Mouse (Mus musculus) liver, embryonic 11.5 days (tissue): Measurements from ENCODE around the gene Lrrc75a. TPM values are rescaled to one million over a fixed set of nuclear protein-coding genes. Genes with fewer than 3 reads are reported as not detected.

Experiments
- ATAC-seq: fragments of 200-750 bp; cut with Nextera tagmentation; replicated peaks from 2 replicates; pipeline ENCODE4 v1.8.0; 2017; ENCODE audit warnings: moderate number of reproducible peaks, mild to moderate bottlenecking, moderate TSS enrichment, moderate library complexity; ENCODE audit not compliant: low FRiP score
- DNase-seq: peaks from one replicate; pipeline ENCODE4 v3.0.0-alpha.2; 2017; ENCODE audit warnings: low spot score
- H3K27ac ChIP-seq: fragments of 300-500 bp; sonication (generic); 2 replicates; pipeline ENCODE4 v1.5.1; 2014; ENCODE audit warnings: mild to moderate bottlenecking, low read depth, low read length, control low read depth
- H3K27me3 ChIP-seq: fragments of 300-500 bp; sonication (generic); replicated peaks from 2 replicates; pipeline ENCODE4 v1.6.1; 2014; ENCODE audit warnings: low read length, mixed read lengths; ENCODE audit not compliant: control insufficient read depth, insufficient read depth
- H3K36me3 ChIP-seq: fragments of 300-500 bp; sonication (generic); 2 replicates; pipeline ENCODE4 v1.6.1; 2014; ENCODE audit warnings: mild to moderate bottlenecking, low read length, moderate library complexity, mixed read lengths; ENCODE audit not compliant: control insufficient read depth, insufficient read depth
- H3K4me1 ChIP-seq: fragments of 300-500 bp; sonication (generic); replicated peaks from 2 replicates; pipeline ENCODE4 v1.6.1; 2014; ENCODE audit warnings: low read length, mixed read lengths; ENCODE audit not compliant: control insufficient read depth, insufficient read depth
- H3K4me2 ChIP-seq: fragments of 300-500 bp; sonication (generic); 2 replicates; pipeline ENCODE4 v1.6.1; 2014; ENCODE audit warnings: mild to moderate bottlenecking, control low read depth, moderate library complexity
- H3K4me3 ChIP-seq: fragments of 300-500 bp; sonication (generic); 2 replicates; pipeline ENCODE4 v1.5.1; 2014; ENCODE audit warnings: low read depth, low read length, control low read depth
- H3K9ac ChIP-seq: fragments of 300-500 bp; sonication (generic); 2 replicates; pipeline ENCODE4 v1.6.1; 2014; ENCODE audit warnings: low read depth, low read length, control low read depth
- H3K9me3 ChIP-seq: fragments of 300-500 bp; sonication (generic); 2 replicates; pipeline ENCODE4 v1.6.1; 2016; ENCODE audit warnings: low read length, inconsistent platforms, mixed read lengths; ENCODE audit not compliant: control insufficient read depth
- WGBS: fragments of 180-500 bp; shearing (Covaris S2); extraction: QIAGEN DNeasy Blood & Tissue Kit; methylation state at CpG from one replicate; pipeline ENCODE4 v1.1.7; 2014; 5-methylcytosine and 5-hydroxymethylcytosine counted together
- polyA plus RNA-seq: library from polyadenylated mRNA; unstranded; fragments of >200 nt; fragmentation: Nextera tagmentation; extraction: Ambion mirVana; gene quantifications from 2 replicates; pipeline ENCODE4 v1.2.1, GENCODE M21; 2014

The Lrrc75a gene
- polyA plus RNA-seq, 1 experiment from 2014 or later = 6.7 TPM

- peak overlapping the region; percentile 81 for H3K4me3 ChIP-seq
- no peak overlapping the region for H3K9ac ChIP-seq
- H3K9me3 ChIP-seq = no peaks in the 10 kb centered on the region
- H3K27me3 ChIP-seq = no peaks in the 10 kb centered on the region
- ATAC-seq = no peak
- 32% methylated on average over 7 of the region's 7 CpGs for WGBS
- no peaks in the 10 kb centered on the region; the same call in 1 of the 2 replicates for H3K36me3 ChIP-seq
- DNase-seq = no peak
- peak overlapping the region; percentile 100 for H3K4me2 ChIP-seq
- no peak overlapping the region; the same call in 1 of the 2 replicates for H3K27ac ChIP-seq
- H3K4me1 ChIP-seq = peaks cover 48% of the 10 kb centered on the region
Measured at GRCm38 (mm10) chr11:62646958-62647515, 1.3 kb downstream of the Lrrc75a start.

GRCm38 (mm10) chr11:62646495-62646843 is 1.9 kb downstream of the Lrrc75a start:
- DNase-seq (no peak), ATAC-seq (no peak)
- WGBS = 39% methylated on average over 4 of the region's 4 CpGs
- no peaks in the 10 kb centered on the region for H3K9me3 ChIP-seq
- H3K27ac ChIP-seq = no peak overlapping the region
- no peaks in the 10 kb centered on the region for H3K27me3 ChIP-seq
- no peak overlapping the region for H3K4me3 ChIP-seq
- H3K4me1 ChIP-seq = peaks cover 48% of the 10 kb centered on the region
- H3K9ac ChIP-seq = no peak overlapping the region
- H3K4me2 ChIP-seq = peak overlapping the region; percentile 100
- H3K36me3 ChIP-seq = no peaks in the 10 kb centered on the region; the same call in 1 of the 2 replicates

DNA sequence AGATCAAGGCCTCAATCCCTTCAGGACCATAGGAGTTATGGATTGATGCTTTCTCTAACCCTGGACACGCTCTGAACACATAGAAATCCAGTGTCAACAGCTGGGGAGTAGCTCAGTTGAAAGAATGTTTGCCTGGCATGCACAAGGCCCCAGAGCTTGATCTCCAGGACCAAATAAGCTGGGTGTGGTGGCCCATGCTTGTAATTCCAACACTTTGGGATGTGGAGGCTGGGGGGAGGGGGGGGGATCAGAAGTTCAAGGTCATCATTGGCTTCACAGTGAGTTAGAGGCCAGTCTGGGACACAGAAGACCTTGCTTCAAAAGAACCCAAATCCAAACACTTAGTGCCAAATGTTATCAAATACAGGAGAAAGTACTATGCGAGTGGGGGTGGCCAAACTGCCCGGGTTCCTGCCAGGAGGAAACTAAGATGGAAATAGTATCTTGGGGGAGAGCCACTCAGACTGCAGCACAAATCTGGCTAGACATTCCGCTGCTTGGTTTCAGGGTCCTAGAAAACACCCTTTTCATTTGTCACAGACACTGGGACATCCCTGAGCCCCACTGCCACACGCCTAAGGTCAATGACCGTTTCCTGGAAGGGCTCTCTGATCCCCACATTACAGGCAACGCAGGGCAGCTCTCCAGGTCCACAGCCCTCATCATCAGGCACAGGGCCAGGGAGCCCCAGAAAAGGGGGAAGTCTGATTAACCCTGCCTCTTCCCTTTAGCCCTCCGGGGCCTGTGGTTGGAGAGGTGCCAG is 2.4 kb downstream of the Lrrc75a start:
- Histone ChIP-seq H3K36me3 (no peaks in the 10 kb centered on the region; the same call in 1 of the 2 replicates), H3K9me3 (no peaks in the 10 kb centered on the region), H3K4me3 (no peak overlapping the region), H3K9ac (no peak overlapping the region), H3K27ac (no peak overlapping the region), H3K27me3 (no peaks in the 10 kb centered on the region), H3K4me1 (peaks cover 48% of the 10 kb centered on the region), H3K4me2 (peak overlapping the region; percentile 40)
- no peak for ATAC-seq
- peak; percentile 35 for DNase-seq
- WGBS = 33% methylated on average over 8 of the region's 8 CpGs

DNA sequence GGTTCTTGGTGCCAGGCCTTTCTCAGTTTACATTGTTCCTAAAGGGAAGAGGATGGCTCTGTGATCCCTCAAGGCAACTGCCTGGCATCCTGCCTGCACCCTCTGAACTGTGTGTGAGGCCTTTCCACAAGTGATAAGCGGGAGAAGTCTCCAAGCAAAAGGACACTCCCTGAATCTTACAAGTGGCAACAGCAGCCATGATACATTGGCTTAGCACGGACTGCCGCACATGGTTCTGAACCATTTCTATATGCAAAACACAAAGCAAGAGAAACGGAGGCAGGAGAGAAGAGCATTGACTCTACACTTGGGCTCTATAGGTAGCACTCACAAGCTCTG is 3.0 kb downstream of the Lrrc75a start:
- H3K4me2 ChIP-seq = no peak overlapping the region; the same call in 1 of the 2 replicates
- H3K4me3 ChIP-seq = no peak overlapping the region
- ATAC-seq (no peak), DNase-seq (no peak)
- WGBS = 80% methylated on average over 4 of the region's 4 CpGs
- no peaks in the 10 kb centered on the region for H3K9me3 ChIP-seq
- H3K9ac ChIP-seq = no peak overlapping the region
- no peak overlapping the region for H3K27ac ChIP-seq
- peaks cover 48% of the 10 kb centered on the region for H3K4me1 ChIP-seq
- no peaks in the 10 kb centered on the region; the same call in 1 of the 2 replicates for H3K36me3 ChIP-seq
- no peaks in the 10 kb centered on the region for H3K27me3 ChIP-seq

GRCm38 (mm10) chr11:62644602-62645336 is 3.6 kb downstream of the Lrrc75a start:
- Histone ChIP-seq H3K9ac (no peak overlapping the region), H3K27me3 (no peaks in the 10 kb centered on the region), H3K9me3 (no peaks in the 10 kb centered on the region), H3K4me1 (peaks cover 48% of the 10 kb centered on the region), H3K36me3 (no peaks in the 10 kb centered on the region; the same call in 1 of the 2 replicates), H3K4me3 (no peak overlapping the region), H3K27ac (no peak overlapping the region), H3K4me2 (no peak overlapping the region)
- DNase-seq (no peak), ATAC-seq (no peak)
- 83% methylated on average over 5 of the region's 5 CpGs for WGBS

DNA sequence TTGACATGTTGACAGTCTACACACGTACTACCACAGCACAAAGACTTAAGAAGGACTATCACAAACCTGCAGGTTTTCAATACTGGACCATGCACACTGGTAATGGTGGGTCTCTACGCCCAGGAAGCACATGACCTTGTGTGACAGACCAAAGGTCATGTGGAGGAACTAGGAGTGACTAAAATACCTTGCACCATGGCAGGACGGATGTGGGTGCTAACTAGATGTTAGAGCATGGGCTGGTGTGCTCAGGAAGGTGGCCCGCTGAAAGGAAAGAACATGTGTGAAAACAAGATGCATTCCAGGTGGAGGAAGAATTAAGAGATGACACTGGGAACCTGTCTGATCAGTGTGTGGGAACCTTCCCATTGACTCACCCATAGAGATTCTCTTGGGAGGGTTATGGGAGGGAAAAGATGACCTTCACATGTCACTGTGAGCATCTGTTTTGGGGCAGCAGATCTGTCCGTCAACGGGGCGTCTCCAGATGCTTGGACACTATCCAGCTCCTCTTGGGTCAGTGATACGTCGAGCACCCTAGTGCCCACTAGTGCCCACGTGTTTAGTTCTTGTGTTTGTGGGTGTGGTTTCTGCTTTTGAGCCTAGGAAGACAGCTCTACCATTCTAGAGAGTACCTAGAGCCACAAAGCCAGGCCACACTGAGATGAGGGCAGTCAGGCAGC is 4.5 kb downstream of the Lrrc75a start:
- H3K27me3 ChIP-seq = no peaks in the 10 kb centered on the region
- H3K4me1 ChIP-seq = peaks cover 43% of the 10 kb centered on the region
- H3K4me2 ChIP-seq = no peak overlapping the region
- ATAC-seq (no peak), DNase-seq (no peak)
- no peak overlapping the region for H3K9ac ChIP-seq
- H3K27ac ChIP-seq = no peak overlapping the region
- no peak overlapping the region for H3K4me3 ChIP-seq
- no peaks in the 10 kb centered on the region; the same call in 1 of the 2 replicates for H3K36me3 ChIP-seq
- 76% methylated on average over 10 of the region's 10 CpGs for WGBS
- H3K9me3 ChIP-seq = no peaks in the 10 kb centered on the region

DNA sequence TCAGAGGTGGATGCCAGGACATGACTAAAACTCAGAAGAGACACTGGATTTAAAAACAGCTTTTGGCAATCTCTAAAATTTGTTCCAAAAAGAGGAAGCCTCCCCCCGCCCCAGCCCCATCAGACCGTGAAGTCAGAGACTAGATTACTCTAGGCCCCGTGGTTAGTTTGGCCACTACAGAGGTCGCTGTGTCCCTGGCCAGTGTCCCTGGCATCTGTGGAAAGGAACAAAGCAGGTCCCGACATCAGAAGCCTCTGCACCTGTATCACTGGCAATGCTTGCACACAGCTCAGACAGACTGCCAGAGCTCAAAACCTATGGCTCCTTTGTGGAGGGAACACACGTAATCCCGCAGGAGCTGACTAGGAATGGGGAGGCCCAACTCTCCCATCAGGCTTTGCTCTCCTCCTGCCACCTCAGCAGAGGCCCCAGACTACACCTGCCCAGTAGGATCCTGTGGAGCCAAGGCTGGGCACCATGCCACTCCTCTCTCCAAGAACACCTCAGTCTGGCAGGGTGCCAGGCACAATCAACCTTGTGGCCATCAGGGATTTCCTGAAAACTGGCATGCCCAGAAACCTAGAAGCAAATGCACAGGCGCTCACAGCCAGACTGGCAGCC is 5.2 kb downstream of the Lrrc75a start:
- Histone ChIP-seq H3K27ac (no peak overlapping the region), H3K4me3 (no peak overlapping the region), H3K4me2 (no peak overlapping the region), H3K9me3 (no peaks in the 10 kb centered on the region), H3K4me1 (peaks cover 42% of the 10 kb centered on the region), H3K27me3 (no peaks in the 10 kb centered on the region), H3K36me3 (no peaks in the 10 kb centered on the region; the same call in 1 of the 2 replicates), H3K9ac (no peak overlapping the region)
- ATAC-seq = no peak
- WGBS = 65% methylated on average over 8 of the region's 8 CpGs
- no peak for DNase-seq
